Mouse (Mus musculus) midbrain, embryonic 12.5 days (tissue): Measurements from ENCODE around the gene Cd19. TPM values are rescaled to one million over a fixed set of nuclear protein-coding genes. Genes with fewer than 3 reads are reported as not detected.

Source experiments
- ATAC-seq: fragments of 200-750 bp; cut with Nextera tagmentation; 2 replicates; pipeline ENCODE4 v1.8.0; 2017; ENCODE audit warnings: low read depth, moderate TSS enrichment, moderate library complexity; ENCODE audit not compliant: low FRiP score
- H3K27ac ChIP-seq: fragments of 300-500 bp; sonication (generic); replicated peaks from 2 replicates; pipeline ENCODE4 v1.5.1; 2016; ENCODE audit warnings: mild to moderate bottlenecking
- H3K27me3 ChIP-seq: fragments of 300-500 bp; sonication (generic); 2 replicates; pipeline ENCODE4 v1.6.1; 2016; ENCODE audit warnings: mild to moderate bottlenecking
- H3K36me3 ChIP-seq: fragments of 300-500 bp; sonication (generic); 2 replicates; pipeline ENCODE4 v1.6.1; 2016
- H3K4me1 ChIP-seq: fragments of 300-500 bp; sonication (generic); 2 replicates; pipeline ENCODE4 v1.6.1; 2016
- H3K4me2 ChIP-seq: fragments of 300-500 bp; sonication (generic); replicated peaks from 2 replicates; pipeline ENCODE4 v1.6.1; 2016; ENCODE audit warnings: mild to moderate bottlenecking, moderate library complexity
- H3K4me3 ChIP-seq: fragments of 300-500 bp; sonication (generic); 2 replicates; pipeline ENCODE4 v1.5.1; 2016; ENCODE audit warnings: mild to moderate bottlenecking
- H3K9ac ChIP-seq: fragments of 300-500 bp; sonication (generic); replicated peaks from 2 replicates; pipeline ENCODE4 v1.6.1; 2016; ENCODE audit warnings: mild to moderate bottlenecking, moderate library complexity
- H3K9me3 ChIP-seq: fragments of 300-500 bp; sonication (generic); 2 replicates; pipeline ENCODE4 v1.6.1; 2016; ENCODE audit warnings: mild to moderate bottlenecking
- WGBS: fragments of 180-500 bp; shearing (Covaris S2); methylation state at CpG from one replicate; pipeline ENCODE4 v1.1.7; 2016; 5-methylcytosine and 5-hydroxymethylcytosine counted together
- polyA plus RNA-seq: library from polyadenylated mRNA; unstranded; fragments of >200 nt; fragmentation: Nextera tagmentation; extraction: Ambion mirVana; gene quantifications from 2 replicates; pipeline ENCODE4 v1.2.1, GENCODE M21; 2016

The Cd19 gene
- polyA plus RNA-seq, 1 experiment from 2014 or later: not detected

DNA sequence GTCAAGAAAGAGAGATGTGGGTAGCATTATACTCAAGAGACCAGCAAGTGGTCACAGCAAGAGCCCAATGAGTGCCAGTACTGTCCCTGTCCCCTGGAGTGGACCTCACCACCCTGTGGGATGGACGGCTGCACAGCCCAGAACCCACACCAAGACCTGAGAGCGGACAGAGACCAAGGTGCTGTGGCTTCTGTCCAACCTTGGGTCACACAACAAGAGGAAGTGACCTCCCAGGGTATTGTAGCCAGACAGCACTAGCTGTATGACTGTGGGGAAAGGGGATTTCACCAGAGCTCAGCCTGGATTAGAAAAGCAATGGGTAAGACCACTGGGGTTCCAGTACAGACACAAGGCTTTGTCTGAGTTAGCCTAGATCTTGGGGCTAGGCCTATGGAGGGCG lies 37.6 kb upstream of the Cd19 start:
- Histone ChIP-seq H3K27ac (no peak overlapping the region), H3K4me2 (no peak overlapping the region), H3K9me3 (no peaks in the 10 kb centered on the region), H3K36me3 (peaks cover 7% of the 10 kb centered on the region), H3K4me3 (no peak overlapping the region), H3K9ac (no peak overlapping the region), H3K4me1 (no peaks in the 10 kb centered on the region), H3K27me3 (no peaks in the 10 kb centered on the region)
- WGBS: 91% methylated on average over 3 of the region's 3 CpGs
- ATAC-seq: no peak

DNA sequence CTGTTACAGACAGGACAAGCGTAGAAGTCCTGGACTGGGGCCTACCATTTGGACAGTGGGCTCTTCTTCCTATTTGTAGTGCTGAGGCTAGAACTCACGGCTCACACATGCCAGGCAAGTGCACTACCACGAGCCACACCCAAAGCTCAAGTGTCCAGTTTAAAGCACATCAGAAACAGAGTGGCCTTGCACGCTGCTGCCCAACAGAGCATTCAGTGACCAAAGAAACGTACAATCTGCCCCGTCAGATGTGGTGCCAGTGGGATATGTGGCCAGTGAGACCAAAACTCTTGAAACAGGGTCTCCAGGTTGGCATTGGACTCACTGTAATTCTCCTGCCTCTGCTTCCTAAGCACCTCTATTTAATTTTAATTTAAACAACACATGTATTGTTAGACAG lies 36.0 kb upstream of the Cd19 start:
- H3K36me3 ChIP-seq: peaks cover 16% of the 10 kb centered on the region
- no peak overlapping the region for H3K4me3 ChIP-seq
- H3K9ac ChIP-seq: no peak overlapping the region
- no peaks in the 10 kb centered on the region for H3K9me3 ChIP-seq
- no peaks in the 10 kb centered on the region for H3K27me3 ChIP-seq
- no peak overlapping the region for H3K27ac ChIP-seq
- ATAC-seq: no peak
- H3K4me1 ChIP-seq: no peaks in the 10 kb centered on the region
- 94% methylated on average over 6 of the region's 6 CpGs for WGBS
- no peak overlapping the region for H3K4me2 ChIP-seq

DNA sequence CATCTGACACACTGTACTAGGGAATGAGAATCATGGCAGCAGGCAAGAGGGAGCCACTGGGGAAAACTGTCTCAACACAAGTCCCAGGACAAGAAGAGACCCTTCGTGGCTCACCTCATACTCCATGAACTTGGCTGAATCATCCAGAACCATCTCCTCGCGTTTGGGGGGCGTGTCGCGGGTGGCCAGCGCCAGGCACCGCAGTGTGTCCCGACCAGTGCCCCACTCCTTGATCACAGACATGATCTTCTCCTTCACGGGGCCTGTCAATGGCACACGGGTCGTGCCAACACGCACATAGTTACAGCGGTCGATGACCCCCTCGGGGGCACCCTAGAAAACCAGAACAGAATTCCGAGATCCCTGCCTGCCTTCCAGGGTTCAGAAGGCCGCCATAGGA lies 35.3 kb upstream of the Cd19 start:
- no peak for ATAC-seq
- Histone ChIP-seq H3K27me3 (no peaks in the 10 kb centered on the region), H3K9ac (no peak overlapping the region), H3K27ac (no peak overlapping the region), H3K4me1 (no peaks in the 10 kb centered on the region), H3K4me3 (no peak overlapping the region), H3K9me3 (no peaks in the 10 kb centered on the region), H3K4me2 (no peak overlapping the region), H3K36me3 (peaks cover 22% of the 10 kb centered on the region)
- 91% methylated on average over 18 of the region's 18 CpGs for WGBS

DNA sequence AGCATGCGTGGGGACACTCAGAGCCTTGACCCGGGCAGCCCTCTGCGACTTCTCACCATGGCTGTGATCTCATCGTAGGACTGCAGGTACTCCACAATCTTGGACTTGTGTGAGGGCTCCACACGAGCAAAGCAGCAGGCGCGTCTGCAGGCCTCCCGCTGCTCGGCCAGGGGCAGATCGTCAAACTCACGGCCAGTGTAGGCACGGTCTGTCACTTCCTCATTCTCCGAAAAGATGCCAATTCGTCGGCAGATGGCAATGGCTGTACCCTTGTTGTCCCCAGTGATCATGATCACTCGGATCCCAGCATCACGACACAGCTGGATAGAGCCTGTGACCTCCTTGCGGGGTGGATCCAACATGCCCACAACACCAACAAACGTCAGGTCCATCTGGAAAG lies 33.8 kb upstream of the Cd19 start:
- Histone ChIP-seq H3K4me3 (no peak overlapping the region), H3K9ac (no peak overlapping the region), H3K36me3 (peaks cover 33% of the 10 kb centered on the region), H3K27ac (no peak overlapping the region), H3K9me3 (no peaks in the 10 kb centered on the region), H3K27me3 (no peaks in the 10 kb centered on the region), H3K4me1 (no peaks in the 10 kb centered on the region), H3K4me2 (no peak overlapping the region)
- ATAC-seq: no peak
- 92% methylated on average over 19 of the region's 19 CpGs for whole genome bisulfite sequencing

DNA sequence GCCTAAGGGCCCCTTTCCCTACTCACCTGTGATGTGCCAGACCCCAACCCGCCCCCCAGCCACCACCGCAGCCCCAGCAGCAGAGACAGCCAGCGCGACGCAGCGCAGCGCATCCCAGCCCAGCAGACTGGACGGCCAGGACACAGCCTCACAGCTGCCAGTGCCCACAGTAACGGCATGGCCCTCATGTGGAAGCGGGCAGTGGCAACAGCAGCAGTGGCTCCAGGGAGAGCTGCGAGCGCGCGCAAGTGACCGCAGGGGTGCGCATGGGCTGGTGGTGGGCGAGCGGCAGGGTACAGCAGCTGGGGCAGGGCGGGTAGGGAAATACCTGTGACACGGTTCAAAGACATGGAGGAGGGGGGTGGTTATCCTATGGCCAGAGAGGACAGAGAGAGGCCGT lies 31.5 kb upstream of the Cd19 start:
- H3K9me3 ChIP-seq: no peaks in the 10 kb centered on the region
- H3K27ac ChIP-seq: no peak overlapping the region
- H3K9ac ChIP-seq: no peak overlapping the region
- H3K27me3 ChIP-seq: no peaks in the 10 kb centered on the region
- 91% methylated on average over 21 of the region's 21 CpGs for WGBS
- no peak overlapping the region for H3K4me2 ChIP-seq
- H3K36me3 ChIP-seq: peaks cover 38% of the 10 kb centered on the region
- no peak overlapping the region for H3K4me3 ChIP-seq
- H3K4me1 ChIP-seq: no peaks in the 10 kb centered on the region
- ATAC-seq: no peak

DNA sequence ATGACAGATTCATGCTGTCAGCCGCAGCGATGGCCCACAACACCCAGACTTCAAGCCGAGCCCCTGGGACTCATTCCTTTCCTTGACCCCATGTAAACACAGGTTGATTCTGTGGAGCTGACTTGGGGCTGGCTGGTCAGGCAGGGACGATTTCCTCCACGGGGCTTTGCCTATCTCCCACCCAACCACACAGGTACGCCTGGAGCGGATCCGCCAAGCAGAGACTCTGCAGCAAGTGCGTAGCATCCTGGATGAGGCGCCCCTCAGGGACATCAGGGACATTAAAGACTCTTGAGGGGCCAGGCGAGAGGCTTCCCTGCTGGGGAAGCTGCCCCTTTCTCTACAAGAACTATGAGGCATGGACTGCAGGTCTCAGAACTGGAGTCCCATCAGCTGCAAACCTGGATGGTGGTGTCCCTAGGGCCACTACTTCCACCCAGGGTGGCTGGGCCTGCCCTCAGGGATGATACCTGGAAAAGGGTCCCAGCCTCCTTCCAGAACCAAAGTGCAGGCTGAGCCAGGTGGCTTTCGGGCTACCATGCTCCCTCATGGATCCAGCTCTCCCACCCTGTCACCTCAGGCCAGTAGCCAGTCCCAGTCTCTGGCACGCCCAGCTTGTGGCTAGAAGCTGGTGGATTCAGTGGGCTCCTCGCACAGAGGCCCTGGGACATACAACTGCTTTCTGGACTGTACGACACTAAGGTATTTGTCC lies 30.6 kb upstream of the Cd19 start:
- peaks cover 38% of the 10 kb centered on the region for H3K36me3 ChIP-seq
- H3K27ac ChIP-seq: no peak overlapping the region
- H3K27me3 ChIP-seq: no peaks in the 10 kb centered on the region
- 93% methylated on average over 15 of the region's 15 CpGs for WGBS
- H3K4me1 ChIP-seq: no peaks in the 10 kb centered on the region
- no peak overlapping the region for H3K4me3 ChIP-seq
- H3K9ac ChIP-seq: no peak overlapping the region
- H3K9me3 ChIP-seq: no peaks in the 10 kb centered on the region
- no peak for ATAC-seq
- no peak overlapping the region for H3K4me2 ChIP-seq

DNA sequence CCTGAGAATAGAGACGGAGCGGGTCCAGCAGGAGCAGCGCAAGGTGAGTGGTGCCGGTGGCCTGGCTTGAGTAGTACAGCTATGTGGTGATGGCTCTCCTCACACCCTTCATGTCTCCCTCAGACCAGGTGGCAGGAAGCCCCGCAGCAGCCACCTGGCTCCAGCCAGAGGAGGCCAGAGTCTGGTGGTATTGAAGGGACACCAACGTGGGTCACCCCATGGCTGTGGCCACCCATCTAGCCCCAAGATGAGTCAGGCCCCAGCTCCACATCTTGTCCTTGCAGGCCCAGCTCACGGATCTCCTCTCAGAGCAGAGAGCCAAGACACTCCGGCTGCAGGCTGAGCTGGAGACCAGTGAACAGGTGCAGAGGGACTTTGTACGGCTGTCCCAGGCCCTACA lies 29.8 kb upstream of the Cd19 start:
- no peak overlapping the region for H3K9ac ChIP-seq
- 95% methylated on average over 9 of the region's 9 CpGs for WGBS
- H3K4me3 ChIP-seq: no peak overlapping the region
- H3K9me3 ChIP-seq: no peaks in the 10 kb centered on the region
- H3K4me2 ChIP-seq: no peak overlapping the region
- H3K27ac ChIP-seq: no peak overlapping the region
- peaks cover 38% of the 10 kb centered on the region for H3K36me3 ChIP-seq
- ATAC-seq: no peak
- no peaks in the 10 kb centered on the region for H3K27me3 ChIP-seq
- H3K4me1 ChIP-seq: no peaks in the 10 kb centered on the region

DNA sequence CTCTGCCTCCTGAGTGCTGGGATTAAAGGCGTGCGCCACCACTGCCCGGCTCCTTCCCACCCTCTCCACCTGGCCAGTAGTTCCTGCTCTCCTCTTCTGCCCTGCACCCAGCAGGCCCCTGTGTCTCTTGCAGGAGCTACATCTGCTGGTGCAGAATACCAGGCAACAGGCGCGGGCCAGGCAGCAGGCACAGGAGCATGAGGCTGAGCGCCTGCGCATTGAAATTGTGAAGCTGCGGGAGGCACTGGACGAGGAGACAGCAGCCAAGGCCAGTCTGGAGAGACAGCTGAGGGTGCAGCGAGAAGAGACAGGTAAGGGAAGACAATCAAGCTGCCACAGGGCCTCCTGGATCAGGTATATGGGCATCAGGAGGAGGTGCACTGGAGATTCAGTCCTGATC lies 29.3 kb upstream of the Cd19 start:
- Histone ChIP-seq H3K9ac (no peak overlapping the region), H3K9me3 (no peaks in the 10 kb centered on the region), H3K4me2 (no peak overlapping the region), H3K4me3 (no peak overlapping the region), H3K27me3 (no peaks in the 10 kb centered on the region), H3K27ac (no peak overlapping the region), H3K36me3 (peaks cover 38% of the 10 kb centered on the region), H3K4me1 (no peaks in the 10 kb centered on the region)
- 94% methylated on average over 10 of the region's 10 CpGs for WGBS
- no peak for ATAC-seq

DNA sequence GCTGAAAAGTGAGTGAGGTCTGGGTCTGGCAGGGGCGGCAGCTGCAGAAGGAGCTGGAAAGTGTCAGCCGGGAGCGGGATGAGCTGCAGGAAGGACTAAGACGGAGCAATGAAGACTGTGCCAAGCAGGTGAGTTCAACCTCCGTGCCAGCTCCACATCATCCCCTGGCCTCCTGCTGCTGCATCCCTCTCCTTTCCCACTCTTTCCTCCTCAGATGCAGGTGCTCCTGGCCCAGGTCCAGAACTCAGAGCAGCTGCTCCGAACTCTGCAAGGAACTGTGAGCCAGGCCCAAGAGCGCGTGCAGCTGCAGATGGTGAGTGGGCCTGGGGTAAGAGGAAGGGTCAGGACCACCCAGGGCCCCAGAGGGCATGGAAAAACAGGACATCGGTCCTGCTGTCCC lies 25.4 kb upstream of the Cd19 start:
- Histone ChIP-seq H3K4me2 (no peak overlapping the region), H3K27me3 (no peaks in the 10 kb centered on the region), H3K4me1 (no peaks in the 10 kb centered on the region), H3K9me3 (no peaks in the 10 kb centered on the region), H3K9ac (no peak overlapping the region), H3K36me3 (peaks cover 18% of the 10 kb centered on the region), H3K4me3 (no peak overlapping the region), H3K27ac (no peak overlapping the region)
- no peak for ATAC-seq
- 80% methylated on average over 9 of the region's 9 CpGs for WGBS

DNA sequence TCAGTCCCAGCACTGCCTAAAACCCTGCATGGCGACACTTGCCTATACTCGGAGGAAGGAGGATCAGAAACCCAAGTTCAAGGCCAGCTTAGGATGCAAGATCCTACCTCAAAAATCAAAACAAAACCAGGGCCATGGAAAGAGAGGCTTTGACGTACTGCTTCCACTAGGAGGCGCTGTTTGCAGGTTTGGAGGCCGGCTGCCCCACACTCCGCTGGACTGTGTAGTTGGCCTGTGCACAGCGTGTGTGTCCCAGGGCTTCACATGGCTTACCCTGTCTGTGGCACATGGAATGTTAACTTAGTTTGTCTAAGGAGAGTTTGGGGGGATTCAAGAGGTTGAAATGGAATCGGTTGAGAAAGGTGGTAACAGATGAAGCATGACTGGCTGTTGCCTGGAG lies 22.2 kb upstream of the Cd19 start:
- peaks cover 7% of the 10 kb centered on the region; the same call in 1 of the 2 replicates for H3K36me3 ChIP-seq
- no peak overlapping the region for H3K4me3 ChIP-seq
- no peak for ATAC-seq
- H3K4me2 ChIP-seq: no peak overlapping the region
- no peak overlapping the region for H3K27ac ChIP-seq
- 19% methylated on average over 8 of the region's 8 CpGs for WGBS
- no peak overlapping the region for H3K9ac ChIP-seq
- no peaks in the 10 kb centered on the region for H3K4me1 ChIP-seq
- H3K27me3 ChIP-seq: no peaks in the 10 kb centered on the region
- H3K9me3 ChIP-seq: no peaks in the 10 kb centered on the region

DNA sequence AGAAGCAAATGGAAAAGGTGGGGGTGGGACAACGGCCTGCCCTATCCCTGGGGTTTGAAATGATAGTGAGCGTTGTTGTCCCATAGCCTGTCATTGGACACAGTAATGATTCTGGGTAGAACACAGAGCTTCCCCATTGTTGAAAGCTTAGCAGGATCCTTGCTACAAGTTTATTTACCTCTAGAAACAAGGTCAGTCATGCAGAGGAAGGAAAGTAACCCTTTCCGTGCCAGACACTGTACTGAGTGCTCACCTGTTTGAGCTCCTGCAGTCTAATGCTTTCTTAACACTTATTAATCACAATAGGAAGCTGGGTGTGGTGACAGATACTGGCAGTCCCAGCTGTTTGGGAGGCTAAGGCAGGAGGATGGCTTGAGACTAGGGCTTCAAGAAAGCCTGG lies 21.1 kb upstream of the Cd19 start:
- Histone ChIP-seq H3K27ac (no peak overlapping the region), H3K4me1 (no peaks in the 10 kb centered on the region), H3K4me3 (no peak overlapping the region), H3K9me3 (no peaks in the 10 kb centered on the region), H3K27me3 (no peaks in the 10 kb centered on the region), H3K36me3 (peaks cover 9% of the 10 kb centered on the region; the same call in 1 of the 2 replicates), H3K9ac (no peak overlapping the region), H3K4me2 (no peak overlapping the region)
- no peak for ATAC-seq
- WGBS: 89% methylated on average over 3 of the region's 3 CpGs

DNA sequence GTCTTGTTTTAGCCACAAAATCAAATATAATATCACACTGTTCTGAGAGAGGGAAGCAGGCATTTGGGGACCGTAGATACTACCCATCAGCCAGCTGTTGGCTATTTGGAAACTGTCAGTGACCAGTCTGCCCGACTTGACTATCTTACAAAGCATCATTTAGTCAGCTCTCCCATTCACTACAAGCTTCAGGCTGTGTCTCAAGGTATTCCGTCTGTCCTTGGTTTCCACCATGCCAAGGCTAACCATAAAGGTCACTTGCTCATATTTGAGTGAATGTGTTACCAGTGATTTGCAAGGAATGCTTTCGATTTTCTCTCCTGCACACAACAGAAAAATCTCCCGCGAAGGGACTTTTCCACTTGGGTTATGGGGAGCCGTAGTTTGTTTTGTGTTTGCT lies 20.0 kb upstream of the Cd19 start:
- no peak overlapping the region for H3K9ac ChIP-seq
- no peaks in the 10 kb centered on the region for H3K9me3 ChIP-seq
- no peak overlapping the region for H3K4me3 ChIP-seq
- H3K27me3 ChIP-seq: 0 out of 2 replicates have a peak, but pooled peaks cover 2% of the 10 kb centered on the region
- 93% methylated on average over 7 of the region's 7 CpGs for WGBS
- ATAC-seq: no peak
- peaks cover 9% of the 10 kb centered on the region; the same call in 1 of the 2 replicates for H3K36me3 ChIP-seq
- H3K4me2 ChIP-seq: no peak overlapping the region
- no peak overlapping the region for H3K27ac ChIP-seq
- peaks cover 2% of the 10 kb centered on the region; the same call in 1 of the 2 replicates for H3K4me1 ChIP-seq

DNA sequence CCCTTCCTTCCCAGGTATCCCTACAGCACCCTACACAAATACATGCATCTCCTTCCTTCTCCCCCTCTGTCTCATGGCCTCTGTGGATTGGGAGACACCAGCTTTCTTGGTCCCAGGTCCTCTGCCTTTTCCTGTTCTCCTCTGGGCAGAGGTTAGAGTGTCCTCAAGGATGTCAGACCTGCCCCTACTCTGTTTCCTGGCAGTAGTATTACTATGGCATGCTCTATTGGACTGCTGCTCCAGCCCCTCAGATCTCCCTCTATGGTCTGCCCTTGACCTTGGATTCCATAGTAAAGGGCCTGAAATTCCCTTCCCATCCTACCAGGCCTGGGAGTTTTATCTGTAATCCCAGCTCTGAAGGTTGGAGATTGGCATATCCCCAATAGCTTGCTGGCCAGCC lies 15.5 kb upstream of the Cd19 start:
- H3K4me1 ChIP-seq: peaks cover 15% of the 10 kb centered on the region
- 0 out of 2 replicates have a peak, but pooled peaks cover 4% of the 10 kb centered on the region for H3K27me3 ChIP-seq
- ATAC-seq: no peak
- peaks cover 9% of the 10 kb centered on the region; the same call in 1 of the 2 replicates for H3K36me3 ChIP-seq
- no peak overlapping the region for H3K27ac ChIP-seq
- H3K9ac ChIP-seq: no peak overlapping the region
- no peak overlapping the region for H3K4me3 ChIP-seq
- H3K9me3 ChIP-seq: no peaks in the 10 kb centered on the region
- no peak overlapping the region for H3K4me2 ChIP-seq
